Mouse (Mus musculus) layer of hippocampus, adult 18-20 months (tissue): ENCODE measurements around the gene Runx2. TPM values are rescaled to one million over a fixed set of nuclear protein-coding genes. Genes with fewer than 3 reads are reported as not detected.

ENCODE experiments used
- DNase-seq, 2 experiments: peaks; one replicate each; pipeline ENCODE4 v3.0.0; 2022; ENCODE audit warnings: low spot score in 2 of 2
- long read RNA-seq: library from polyadenylated mRNA; stranded (forward); transcript quantifications from one replicate; pipeline ENCODE4 v2.0.0, GENCODE M21; 2021
- total RNA-seq, 2 experiments: library from RNA; stranded (reverse); gene quantifications; 2 replicates each; pipeline ENCODE4 v1.2.3; 2021

The Runx2 gene
- 10 to 100 TPM; 15.4 TPM for total RNA-seq
- long read RNA-seq, partial matches to known transcripts: 3 of 17 reads
- long read RNA-seq, other reads (novel, unspliced or antisense): 12 of 17 reads

- no peak for DNase-seq
Measured at GRCm38 (mm10) chr17:44814508-44815175, at the start of gene Runx2. Gene Runx2 (minus strand): TSS chr17:44814797.

DNA sequence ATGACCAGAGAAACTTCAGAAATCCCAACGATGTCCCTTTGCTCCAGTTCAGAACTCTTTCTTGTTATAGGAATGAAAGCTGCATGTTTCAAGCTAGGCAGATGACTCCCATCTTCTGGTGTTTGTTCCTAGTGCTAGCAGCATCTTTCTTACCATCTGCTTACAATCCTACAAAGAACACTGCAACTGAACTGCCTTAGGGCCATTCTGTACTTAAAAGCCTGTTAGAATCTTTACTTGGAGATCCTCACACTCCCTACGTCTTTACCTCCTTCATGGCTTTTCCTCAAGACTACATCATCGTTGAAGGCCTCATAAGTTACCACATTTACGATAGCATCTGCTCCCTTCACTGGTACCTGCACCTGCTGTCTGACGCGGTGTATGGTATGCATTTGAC, 48.6 kb upstream of the Runx2 start:
- DNase-seq: peak; percentile 6 to 60

- DNase-seq: peak in 1 of 2 experiments; percentile 39
Measured at GRCm38 (mm10) chr17:44842184-44842583, 27.6 kb upstream of the Runx2 start.

GRCm38 (mm10) chr17:44831201-44831600, 16.6 kb upstream of the Runx2 start:
- no peak for DNase-seq

GRCm38 (mm10) chr17:44829587-44829986, 15.0 kb upstream of the Runx2 start:
- no peak for DNase-seq

GRCm38 (mm10) chr17:44827964-44828363, 13.4 kb upstream of the Runx2 start:
- no peak for DNase-seq

DNA sequence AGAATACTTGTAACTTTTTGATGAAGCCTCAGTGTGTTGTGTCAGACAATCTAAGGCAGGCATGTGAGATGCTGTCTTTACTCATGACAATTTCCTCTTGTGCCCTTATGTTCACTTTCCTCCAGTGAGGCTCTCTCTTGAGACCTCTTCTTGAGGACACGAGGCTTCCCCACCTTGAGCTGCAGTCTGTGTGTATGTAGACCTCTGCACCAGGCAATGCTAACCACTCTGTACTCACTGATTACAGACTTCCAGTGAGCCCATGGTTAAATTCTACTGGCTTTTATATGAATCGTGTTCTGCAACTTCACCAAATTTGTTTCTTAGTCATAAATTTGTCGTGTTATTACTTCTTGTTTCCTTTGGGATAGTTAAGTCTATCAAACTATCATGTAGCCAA, 12.5 kb upstream of the Runx2 start:
- DNase-seq: no peak

DNA sequence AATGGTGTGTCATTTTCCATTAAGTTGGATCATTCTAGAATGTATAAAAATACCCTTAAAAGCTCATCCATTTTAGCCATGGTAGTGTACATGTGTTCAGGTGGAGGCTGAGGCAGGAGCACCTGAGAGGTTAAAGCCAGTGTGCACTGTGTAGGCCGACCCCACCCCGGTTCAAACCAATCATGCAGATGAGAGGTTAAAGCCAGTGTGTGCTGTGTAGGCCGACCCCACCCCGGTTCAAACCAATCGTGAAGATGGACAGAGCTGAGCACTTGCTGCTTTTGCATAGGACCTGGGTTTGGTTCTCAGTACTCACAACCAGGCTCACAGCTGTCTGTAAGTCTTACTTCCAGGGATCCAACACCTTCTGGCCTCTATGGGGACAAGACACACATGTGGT, 7.3 kb upstream of the Runx2 start:
- no peak for DNase-seq

- DNase-seq: no peak
Measured at GRCm38 (mm10) chr17:44819816-44820215, 5.2 kb upstream of the Runx2 start.

- DNase-seq: no peak
Measured at GRCm38 (mm10) chr17:44818825-44819224, 4.2 kb upstream of the Runx2 start.

DNA sequence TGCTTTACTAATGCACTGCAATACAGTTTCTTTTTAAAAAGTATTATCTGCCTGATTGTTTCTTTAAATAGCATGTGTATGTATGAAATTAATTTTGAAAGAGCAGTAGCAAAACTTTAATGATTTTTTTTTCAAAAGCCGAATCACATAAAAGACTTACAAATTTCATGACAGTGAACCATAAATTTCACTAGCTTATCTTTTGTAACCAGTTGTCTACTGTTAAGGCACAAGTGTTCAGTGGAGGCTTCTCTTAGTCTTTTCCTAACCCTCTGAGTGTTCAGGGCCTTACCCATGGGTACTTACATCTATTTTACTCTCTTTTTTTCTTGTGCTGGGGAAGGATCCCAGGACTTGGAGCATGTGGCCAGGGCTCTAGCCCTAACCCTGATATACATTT, 7.6 kb downstream of the Runx2 start:
- no peak for DNase-seq

DNA sequence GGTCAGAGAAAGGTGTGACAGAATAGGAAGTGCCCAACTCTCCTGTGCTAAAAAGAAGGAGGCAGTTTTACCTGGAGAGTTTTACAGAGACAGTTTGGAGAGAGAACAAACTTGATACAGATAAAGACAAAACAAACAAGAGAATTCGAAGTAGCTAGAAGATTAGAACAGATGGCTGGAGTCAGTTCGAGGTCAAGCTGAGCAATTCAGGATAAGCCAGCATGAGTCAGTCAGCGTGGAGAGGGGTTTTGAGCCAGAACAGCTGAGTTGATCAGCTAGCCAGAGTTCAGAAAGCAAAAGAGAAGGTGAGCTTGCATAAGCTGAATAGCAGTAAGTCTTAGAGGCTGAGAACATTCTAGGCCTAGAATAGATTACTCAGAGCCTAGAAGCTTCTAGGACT, 17.3 kb downstream of the Runx2 start:
- DNase-seq: no peak

DNA sequence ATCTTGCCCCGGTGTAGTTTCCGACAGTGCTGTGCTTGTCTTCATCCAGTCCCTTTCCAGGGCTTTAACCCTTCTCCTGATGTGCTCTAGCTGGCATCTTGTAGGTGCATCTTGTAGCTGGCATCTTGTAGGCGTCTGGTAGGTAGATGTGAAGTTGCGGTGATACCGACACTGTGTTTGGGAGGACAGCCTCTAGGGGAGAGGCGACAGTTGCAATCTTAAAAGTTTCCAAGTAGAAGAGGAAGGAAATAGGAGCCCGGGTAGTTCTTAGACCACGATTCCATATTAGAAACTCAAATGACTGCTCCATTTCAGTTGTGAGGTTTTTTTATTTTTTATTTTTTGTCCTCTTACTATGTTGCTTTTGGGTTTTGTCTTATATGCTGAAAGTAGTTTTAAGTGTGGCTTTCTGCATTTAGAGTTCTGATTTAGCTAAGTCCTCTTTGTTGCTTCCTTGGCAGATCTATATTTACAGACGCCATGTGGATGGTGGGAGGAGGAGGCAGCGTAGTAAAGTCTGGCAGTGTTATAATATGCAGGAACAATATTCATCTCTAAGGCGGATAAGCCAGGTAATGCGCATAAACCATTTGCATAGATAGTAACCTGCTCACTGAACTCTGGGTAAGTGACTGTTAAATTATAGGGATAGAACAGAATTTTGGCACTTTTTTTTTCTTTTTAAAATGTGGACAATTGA, 22.2 kb downstream of the Runx2 start:
- peak; percentile 14 to 73 for DNase-seq

DNA sequence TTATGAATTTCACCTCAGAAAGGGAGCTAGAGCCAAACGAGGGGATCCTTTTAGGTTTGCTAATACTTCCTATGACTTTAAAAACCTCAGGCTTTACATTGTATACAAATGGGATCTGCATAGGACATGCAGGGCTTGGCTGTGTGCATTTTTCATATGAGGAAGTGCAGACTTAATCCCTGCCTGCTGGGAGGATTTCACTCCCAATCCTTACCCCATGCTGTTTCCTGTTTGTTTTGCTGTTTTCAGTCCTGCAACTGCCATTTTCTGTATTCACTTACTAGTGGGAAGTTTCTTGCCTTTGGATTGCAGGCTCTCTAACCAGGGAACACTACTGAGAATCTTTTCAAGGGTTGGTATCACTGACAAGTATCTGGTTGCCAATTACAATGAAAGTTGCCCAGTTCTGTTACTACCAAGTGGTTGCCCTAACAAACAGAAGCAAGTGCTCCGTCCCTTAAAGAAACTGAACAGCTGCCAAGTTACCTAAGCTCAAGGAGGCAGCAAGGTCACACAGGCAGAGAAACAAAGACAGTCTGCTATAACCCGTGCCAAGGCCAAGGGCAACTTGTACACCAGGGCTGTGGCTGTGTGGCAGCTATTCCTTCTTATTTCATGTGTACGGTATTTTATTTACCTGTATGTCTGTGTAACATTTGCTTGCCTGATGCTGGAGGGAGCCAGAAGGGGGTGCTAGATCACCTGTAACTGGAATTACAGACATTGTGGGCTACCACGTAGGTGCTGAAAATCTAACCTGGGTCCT, 25.4 kb downstream of the Runx2 start:
- no peak for DNase-seq

- DNase-seq: no peak
Measured at GRCm38 (mm10) chr17:44783143-44783542, 31.5 kb downstream of the Runx2 start.

DNA sequence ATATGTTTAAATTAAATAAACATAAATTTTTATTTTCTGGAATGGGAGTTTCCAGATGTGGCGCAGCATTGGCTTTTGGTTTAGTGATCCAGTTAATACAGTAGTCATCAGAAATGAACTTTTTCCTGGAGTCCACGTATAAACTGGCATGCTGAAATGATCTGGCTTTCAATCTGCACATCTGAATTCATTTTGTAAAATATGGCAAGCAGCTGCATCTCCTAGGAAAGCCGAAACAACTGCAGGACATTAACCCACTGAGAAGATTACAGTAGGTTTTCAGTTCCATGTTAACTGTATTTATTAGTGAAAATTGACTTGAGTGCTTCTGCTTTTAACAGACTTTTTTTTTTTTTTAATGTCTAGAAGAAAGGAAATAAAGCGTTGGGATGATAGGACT, 32.2 kb downstream of the Runx2 start:
- no peak for DNase-seq

DNA sequence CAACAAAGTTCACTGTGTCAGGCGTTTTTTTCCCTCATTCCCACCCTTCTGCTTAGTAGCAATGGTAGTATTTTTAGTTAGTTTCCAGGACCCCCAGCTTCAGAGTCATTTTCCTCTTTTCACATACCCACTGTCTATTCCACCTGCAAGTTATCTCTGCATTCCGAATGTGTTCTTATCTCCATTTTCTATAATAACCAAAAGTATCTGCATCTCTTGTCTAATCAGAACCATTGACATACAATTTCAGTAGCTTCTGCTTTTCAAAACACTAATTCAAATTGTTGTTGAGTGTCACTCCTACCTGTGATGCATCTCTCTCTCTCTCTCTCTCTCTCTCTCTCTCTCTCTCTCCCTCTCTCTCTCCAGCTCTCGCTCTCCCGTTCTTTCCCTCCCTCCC, 34.2 kb downstream of the Runx2 start:
- DNase-seq: no peak

GRCm38 (mm10) chr17:44778141-44778540, 36.5 kb downstream of the Runx2 start:
- no peak for DNase-seq

DNA sequence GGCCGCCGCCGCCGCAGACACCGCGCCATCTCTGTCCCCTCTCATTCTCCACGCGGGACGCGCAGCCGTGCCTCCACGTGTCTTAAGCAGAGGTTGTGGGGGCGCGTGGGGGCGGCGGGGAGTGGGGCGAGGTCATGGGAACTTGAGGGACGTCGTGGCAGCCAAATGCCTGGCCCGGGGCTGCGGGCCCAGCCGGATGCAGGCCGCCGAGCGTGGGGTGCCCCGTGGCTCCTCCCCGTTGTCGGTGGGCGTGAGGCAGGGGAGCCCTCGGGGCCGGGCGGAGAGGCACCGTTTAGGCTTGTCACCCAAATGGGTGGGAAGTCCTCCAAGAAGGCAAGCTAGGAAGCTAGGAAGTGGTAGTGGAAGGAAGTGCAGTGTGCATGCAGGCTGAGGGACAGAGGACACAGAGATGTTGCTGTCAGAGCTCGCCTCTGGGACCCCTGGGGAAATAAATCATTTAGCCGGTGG, 37.2 kb downstream of the Runx2 start:
- peak; percentile 73 to 75 for DNase-seq

DNA sequence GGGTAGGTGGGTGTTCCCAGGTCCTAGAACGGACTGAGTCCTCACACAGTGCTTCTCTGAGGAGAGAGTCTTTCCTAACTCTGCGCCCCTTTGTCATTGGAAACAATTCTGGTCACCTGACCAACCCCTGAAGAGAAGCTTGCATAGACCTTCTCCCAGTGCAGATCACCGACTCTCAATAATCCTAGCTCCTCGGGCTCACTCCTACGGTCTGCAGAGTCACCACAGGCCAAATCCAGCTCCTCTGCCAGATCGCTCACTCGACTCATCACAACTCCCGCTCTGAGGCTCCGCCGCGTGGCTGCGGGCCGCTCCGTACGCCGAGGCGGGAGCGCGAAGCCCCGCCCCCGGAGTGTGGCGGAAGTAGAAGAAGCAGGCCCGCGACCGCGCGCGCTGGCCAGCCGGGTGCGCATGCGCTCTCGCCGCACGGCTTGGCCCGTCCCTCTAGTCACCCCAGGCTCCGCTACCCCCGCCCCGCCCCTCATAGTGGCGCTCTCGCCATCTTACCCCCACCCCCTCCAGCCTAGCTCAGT, 37.8 kb downstream of the Runx2 start, which contains the start of gene Supt3:
Supt3 (plus strand) TSS at position 415 of the 533 bp plus-strand sequence.
- peak; percentile 95 to 98 for DNase-seq

- no peak for DNase-seq
Measured at GRCm38 (mm10) chr17:44772576-44772975, 42.0 kb downstream of the Runx2 start.

- DNase-seq: no peak
Measured at GRCm38 (mm10) chr17:44770871-44771270, 43.7 kb downstream of the Runx2 start.
